Mouse (Mus musculus) kidney, adult 2 months (tissue): ENCODE measurements around the gene Agps.

Source experiments
- CTCF ChIP-seq: fragments of 200-500 bp; conservative IDR thresholded peaks from 2 replicates; pipeline ENCODE4 v1.5.1; 2011; ENCODE audit warnings: low read depth, mild to moderate bottlenecking, control low read depth, low read length, moderate library complexity, mixed read lengths; ENCODE audit not compliant: insufficient read depth, insufficient read length
- POLR2A ChIP-seq: fragments of 200-500 bp; IDR thresholded peaks from one replicate; pipeline ENCODE4 v1.6.1; 2011; ENCODE audit warnings: low read depth, low read length, control low read depth

- TF ChIP-seq POLR2A (no peak), CTCF (no peak)
Measured at GRCm38 (mm10) chr2:75974131-75974530, 142.2 kb downstream of the Agps start.
